Mouse (Mus musculus): ENCODE data around the gene Trim27. TPM values are rescaled to one million over a fixed set of nuclear protein-coding genes. Genes with fewer than 3 reads are reported as not detected.

Trim27 gene
- polyA plus RNA-seq, 1 experiment from 2014 or later, result 58.5 TPM

GRCm38 (mm10) chr13:21166936-21167909 is 12.0 kb upstream of the Trim27 start:
- H3K4me2 ChIP-seq (replicated peaks; ENCODE audit: low read depth), result peak overlapping the region; percentile 84
- H3K9ac ChIP-seq (ENCODE audit: low read length), result peak overlapping the region; percentile 50
- no peaks in the 10 kb centered on the region for H3K27me3 ChIP-seq (ENCODE audit: control insufficient read depth, insufficient read depth, low read length)
- H3K27ac ChIP-seq (replicated peaks), result 0 out of 2 replicates have a peak overlapping the region, but pooled peaks have one; percentile 8
- no peaks in the 10 kb centered on the region for H3K36me3 ChIP-seq (ENCODE audit: control insufficient read depth, insufficient read depth, low read length)
- peak overlapping the region; percentile 46 for H3K4me3 ChIP-seq (ENCODE audit: low read depth, low read length)
- no peaks in the 10 kb centered on the region for H3K9me3 ChIP-seq (ENCODE audit: control insufficient read depth, low read length)
- 2% methylated on average over 27 of the region's 27 CpGs for WGBS
- ATAC-seq (ENCODE audit: low FRiP score, low TSS enrichment) (peak; percentile 51; the same call in 1 of the 2 replicates), DNase-seq (ENCODE audit: low spot score) (peak; percentile 71)
- H3K4me1 ChIP-seq (replicated peaks; ENCODE audit: control insufficient read depth, insufficient read depth), result no peaks in the 10 kb centered on the region
- TF ChIP-seq EP300 (optimal IDR thresholded peaks at IDR 0.05) (no peak), CTCF (IDR thresholded peaks at IDR 0.05; ENCODE audit: low read depth) (no peak)

- ATAC-seq (ENCODE audit: low FRiP score, low TSS enrichment) (no peak), DNase-seq (ENCODE audit: low spot score) (no peak)
- H3K4me3 ChIP-seq (ENCODE audit: low read depth, low read length), result peak overlapping the region; percentile 46
- no peaks in the 10 kb centered on the region for H3K36me3 ChIP-seq (ENCODE audit: control insufficient read depth, insufficient read depth, low read length)
- H3K9ac ChIP-seq (ENCODE audit: low read length), result peak overlapping the region; percentile 53
- no peaks in the 10 kb centered on the region for H3K9me3 ChIP-seq (ENCODE audit: control insufficient read depth, low read length)
- no peak overlapping the region for H3K27ac ChIP-seq (replicated peaks)
- peak overlapping the region; percentile 84 for H3K4me2 ChIP-seq (replicated peaks; ENCODE audit: low read depth)
- no peak for TF ChIP-seq CTCF (IDR thresholded peaks at IDR 0.05; ENCODE audit: low read depth)
- TF ChIP-seq EP300 (optimal IDR thresholded peaks at IDR 0.05), result peak; percentile 66
- no peaks in the 10 kb centered on the region for H3K4me1 ChIP-seq (replicated peaks; ENCODE audit: control insufficient read depth, insufficient read depth)
- no peaks in the 10 kb centered on the region for H3K27me3 ChIP-seq (ENCODE audit: control insufficient read depth, insufficient read depth, low read length)
- 1% methylated on average over 8 of the region's 8 CpGs for WGBS
Observed at GRCm38 (mm10) chr13:21167910-21168300, 11.3 kb upstream of the Trim27 start.

- H3K4me3 ChIP-seq (ENCODE audit: low read depth, low read length), result peak overlapping the region; percentile 46
- peak overlapping the region; percentile 59 for H3K27ac ChIP-seq (replicated peaks)
- H3K9me3 ChIP-seq (ENCODE audit: control insufficient read depth, low read length), result no peaks in the 10 kb centered on the region
- TF ChIP-seq EP300 (optimal IDR thresholded peaks at IDR 0.05) (no peak), CTCF (IDR thresholded peaks at IDR 0.05; ENCODE audit: low read depth) (no peak)
- peak overlapping the region; percentile 53 for H3K9ac ChIP-seq (ENCODE audit: low read length)
- ATAC-seq (ENCODE audit: low FRiP score, low TSS enrichment) (no peak), DNase-seq (ENCODE audit: low spot score) (peak; percentile 38)
- H3K4me2 ChIP-seq (replicated peaks; ENCODE audit: low read depth), result peak overlapping the region; percentile 84
- H3K4me1 ChIP-seq (replicated peaks; ENCODE audit: control insufficient read depth, insufficient read depth), result no peaks in the 10 kb centered on the region
- no peaks in the 10 kb centered on the region for H3K27me3 ChIP-seq (ENCODE audit: control insufficient read depth, insufficient read depth, low read length)
- under 1% methylated on average over 16 of the region's 16 CpGs for WGBS
- no peaks in the 10 kb centered on the region for H3K36me3 ChIP-seq (ENCODE audit: control insufficient read depth, insufficient read depth, low read length)
Observed at GRCm38 (mm10) chr13:21168371-21169011, 10.8 kb upstream of the Trim27 start.

GRCm38 (mm10) chr13:21169121-21169656 is 10.1 kb upstream of the Trim27 start:
- 0 out of 2 replicates have a peak overlapping the region, but pooled peaks have one; percentile 59 for H3K27ac ChIP-seq (replicated peaks)
- no peaks in the 10 kb centered on the region for H3K4me1 ChIP-seq (replicated peaks; ENCODE audit: control insufficient read depth, insufficient read depth)
- H3K9ac ChIP-seq (ENCODE audit: low read length), result no peak overlapping the region; the same call in 1 of the 2 replicates
- H3K27me3 ChIP-seq (ENCODE audit: control insufficient read depth, insufficient read depth, low read length), result no peaks in the 10 kb centered on the region
- H3K4me3 ChIP-seq (ENCODE audit: low read depth, low read length), result peak overlapping the region; percentile 46
- ATAC-seq (ENCODE audit: low FRiP score, low TSS enrichment) (no peak), DNase-seq (ENCODE audit: low spot score) (no peak)
- TF ChIP-seq CTCF (IDR thresholded peaks at IDR 0.05; ENCODE audit: low read depth), result no peak
- no peak for TF ChIP-seq EP300 (optimal IDR thresholded peaks at IDR 0.05)
- H3K36me3 ChIP-seq (ENCODE audit: control insufficient read depth, insufficient read depth, low read length), result no peaks in the 10 kb centered on the region
- peak overlapping the region; percentile 84 for H3K4me2 ChIP-seq (replicated peaks; ENCODE audit: low read depth)
- H3K9me3 ChIP-seq (ENCODE audit: control insufficient read depth, low read length), result no peaks in the 10 kb centered on the region
- 2% methylated on average over 14 of the region's 14 CpGs for WGBS

GRCm38 (mm10) chr13:21169657-21170430 is 9.4 kb upstream of the Trim27 start:
- Histone ChIP-seq H3K4me3 (ENCODE audit: low read depth, low read length) (peak overlapping the region; percentile 46), H3K4me2 (replicated peaks; ENCODE audit: low read depth) (peak overlapping the region; percentile 84), H3K4me1 (replicated peaks; ENCODE audit: control insufficient read depth, insufficient read depth) (no peaks in the 10 kb centered on the region), H3K27me3 (ENCODE audit: control insufficient read depth, insufficient read depth, low read length) (no peaks in the 10 kb centered on the region), H3K36me3 (ENCODE audit: control insufficient read depth, insufficient read depth, low read length) (no peaks in the 10 kb centered on the region), H3K9me3 (ENCODE audit: control insufficient read depth, low read length) (no peaks in the 10 kb centered on the region), H3K27ac (replicated peaks) (peak overlapping the region; percentile 35; the same call in 1 of the 2 replicates), H3K9ac (ENCODE audit: low read length) (0 out of 2 replicates have a peak overlapping the region, but pooled peaks have one; percentile 18)
- DNase-seq (ENCODE audit: low spot score) (peak; percentile 73), ATAC-seq (ENCODE audit: low FRiP score, low TSS enrichment) (peak; percentile 81)
- 2% methylated on average over 39 of the region's 39 CpGs for WGBS
- TF ChIP-seq CTCF (IDR thresholded peaks at IDR 0.05; ENCODE audit: low read depth) (peak; percentile 1; the same call in 1 of the 2 replicates), EP300 (optimal IDR thresholded peaks at IDR 0.05) (peak; percentile 33)
